Mouse (Mus musculus): ENCODE measurements around the gene Gm15319.
"Not testable (repeated sequence)": the region's sequence is repeated elsewhere in the genome, so short reads cannot be mapped to it uniquely, and the experiment has no call there.

Gm15319 gene

GRCm38 (mm10) chr8:20363110-20363509 lies at the start of gene Gm15319:
Gene Gm15319 (minus strand): TSS chr8:20363210.
- DNase-seq, result not testable (repeated sequence)

- DNase-seq, result not testable (repeated sequence)
Measured at GRCm38 (mm10) chr8:20410355-20410754, 47.3 kb upstream of the Gm15319 start.

GRCm38 (mm10) chr8:20408441-20409030 lies 45.5 kb upstream of the Gm15319 start:
- DNase-seq, result peak; percentile 13

- peak; percentile 32 for DNase-seq
Measured at GRCm38 (mm10) chr8:20389363-20389739, 26.3 kb upstream of the Gm15319 start.

GRCm38 (mm10) chr8:20388706-20389362 lies 25.8 kb upstream of the Gm15319 start:
- peak; percentile 25 for DNase-seq

- peak; percentile 30 for DNase-seq
Measured at GRCm38 (mm10) chr8:20387121-20387794, 24.2 kb upstream of the Gm15319 start.

GRCm38 (mm10) chr8:20384990-20385389 lies 22.0 kb upstream of the Gm15319 start:
- DNase-seq, result not testable (repeated sequence)

GRCm38 (mm10) chr8:20384131-20384530 lies 21.1 kb upstream of the Gm15319 start:
- not testable (repeated sequence) for DNase-seq

GRCm38 (mm10) chr8:20382146-20382545 lies 19.1 kb upstream of the Gm15319 start:
- DNase-seq, result not testable (repeated sequence)

- not testable (repeated sequence) for DNase-seq
Measured at GRCm38 (mm10) chr8:20381637-20382036, 18.6 kb upstream of the Gm15319 start.

GRCm38 (mm10) chr8:20381239-20381620 lies 18.2 kb upstream of the Gm15319 start:
- DNase-seq, result not testable (repeated sequence)

GRCm38 (mm10) chr8:20380590-20381238 lies 17.7 kb upstream of the Gm15319 start:
- DNase-seq, result peak; percentile 16

GRCm38 (mm10) chr8:20379650-20380436 lies 16.8 kb upstream of the Gm15319 start:
- not testable (repeated sequence) for DNase-seq

GRCm38 (mm10) chr8:20378786-20379649 lies 16.0 kb upstream of the Gm15319 start:
- DNase-seq, result peak; percentile 33

GRCm38 (mm10) chr8:20378353-20378752 lies 15.3 kb upstream of the Gm15319 start:
- peak; percentile 15 for DNase-seq

GRCm38 (mm10) chr8:20375698-20376097 lies 12.7 kb upstream of the Gm15319 start:
- DNase-seq, result not testable (repeated sequence)

GRCm38 (mm10) chr8:20356386-20356785 lies 6.6 kb downstream of the Gm15319 start:
- DNase-seq, result not testable (repeated sequence)

GRCm38 (mm10) chr8:20353579-20353978 lies 9.4 kb downstream of the Gm15319 start:
- DNase-seq, result not testable (repeated sequence)

GRCm38 (mm10) chr8:20302759-20303158 lies 60.3 kb downstream of the Gm15319 start:
- DNase-seq, result not testable (repeated sequence)

GRCm38 (mm10) chr8:20300042-20300441 lies 63.0 kb downstream of the Gm15319 start:
- DNase-seq, result not testable (repeated sequence)

- peak; percentile 33 for DNase-seq
Measured at GRCm38 (mm10) chr8:20297939-20298505, 65.0 kb downstream of the Gm15319 start.

All from thymus, postnatal 4 days (tissue).